Mouse (Mus musculus): ENCODE measurements around the gene Wapl.
A peak's percentile ranks its signal among the peaks of the same experiment; 100 is the strongest.

Wapl gene

DNA sequence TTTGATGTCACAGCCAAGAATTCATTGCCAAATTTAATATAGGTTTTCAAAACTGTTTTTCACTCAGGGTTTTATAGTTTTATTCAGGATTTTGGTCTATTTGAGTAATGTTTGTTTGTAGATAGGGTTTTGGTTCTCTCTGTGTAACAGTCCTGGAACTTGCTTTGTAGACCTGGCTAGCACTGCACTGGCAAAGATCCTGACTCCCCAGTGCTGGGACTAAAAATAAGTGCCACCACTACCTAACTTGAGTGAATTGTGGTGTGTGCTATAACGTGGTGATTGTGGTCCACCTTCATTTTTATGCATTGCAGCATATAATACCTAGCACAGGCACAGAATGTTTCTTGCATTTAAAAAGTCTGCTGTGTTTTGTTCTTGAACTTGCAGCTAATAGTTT is 23.6 kb downstream of the Wapl start:
- no peak for DNase-seq (ENCODE audit: low read depth, low spot score)

DNA sequence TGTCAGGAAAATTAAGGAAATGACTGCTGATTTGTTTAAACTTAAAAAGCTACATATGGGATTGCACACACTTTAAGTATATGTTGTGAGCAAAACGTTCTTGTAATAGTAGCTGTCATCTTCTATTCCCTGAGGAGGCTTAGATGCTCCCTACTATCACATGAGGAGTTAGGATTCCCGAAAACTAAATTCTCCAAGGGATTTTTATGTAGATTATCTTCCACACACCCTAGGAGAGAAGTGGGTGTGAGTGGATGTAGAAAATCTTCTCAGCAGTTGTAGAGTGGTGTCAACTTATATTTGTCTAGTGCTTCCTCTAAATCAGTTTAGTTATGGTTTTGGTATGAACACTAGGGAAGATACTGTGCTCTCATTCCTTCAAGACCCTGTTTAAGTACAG is 36.5 kb downstream of the Wapl start:
- no peak for DNase-seq (ENCODE audit: low read depth, low spot score)

DNA sequence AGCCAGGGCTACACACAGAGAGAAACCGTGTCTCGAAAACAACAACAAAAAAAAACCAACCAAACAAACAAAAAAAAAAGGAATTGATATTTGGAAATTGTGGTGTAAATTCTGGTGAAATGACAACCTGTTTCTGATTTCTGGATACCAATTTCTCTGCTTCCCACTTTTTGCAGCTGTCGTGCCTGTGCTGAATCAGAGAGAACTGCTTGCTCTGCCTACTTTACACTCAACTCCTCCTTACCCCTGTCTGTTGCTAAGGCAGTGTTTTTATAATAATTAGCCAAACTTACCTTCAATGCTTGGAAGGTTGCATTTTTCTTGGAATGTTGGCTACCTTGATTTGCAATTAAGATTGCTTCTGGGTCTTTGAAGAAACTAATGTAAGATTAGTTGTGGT is 38.3 kb downstream of the Wapl start:
- no peak for DNase-seq (ENCODE audit: low read depth, low spot score)

DNA sequence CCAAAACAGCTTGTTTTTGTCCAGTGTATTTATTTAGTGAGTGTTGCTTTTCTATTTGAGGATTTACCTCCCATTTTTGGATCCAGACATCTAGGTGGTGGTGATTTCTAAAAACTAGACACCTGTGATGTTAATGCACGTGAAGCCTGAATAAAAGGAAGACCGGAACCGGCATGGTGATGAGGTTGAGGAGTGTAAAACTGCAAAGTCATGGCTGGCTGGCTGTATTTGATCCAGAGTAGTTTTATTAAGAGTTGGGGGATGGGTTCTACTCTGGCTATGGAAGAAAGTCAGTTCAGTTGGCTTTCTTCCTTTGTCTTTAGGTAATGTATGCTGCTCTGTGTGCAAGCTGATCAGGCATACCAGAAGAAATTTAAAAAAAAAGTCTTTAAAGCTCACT is 39.1 kb downstream of the Wapl start:
- DNase-seq (ENCODE audit: low read depth, low spot score): peak; percentile 36

DNA sequence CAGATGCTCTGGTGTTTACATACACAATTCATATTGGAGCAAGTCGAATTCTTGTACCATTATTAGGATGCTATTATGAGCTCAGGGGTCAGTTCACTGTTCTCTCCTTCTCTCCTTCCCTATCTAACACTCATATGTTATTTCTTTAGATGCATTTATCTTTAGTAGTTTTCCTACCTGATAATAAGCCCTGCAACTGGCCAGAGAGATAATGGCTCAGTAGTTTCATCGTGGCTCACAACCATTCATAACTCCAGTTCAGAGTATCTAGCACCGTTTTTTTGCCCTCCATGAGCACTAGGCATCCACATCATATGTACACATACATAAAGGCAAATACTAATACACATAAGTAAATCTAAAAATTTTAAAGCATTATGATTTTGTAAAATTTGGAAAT is 44.4 kb downstream of the Wapl start:
- no peak for DNase-seq (ENCODE audit: low read depth, low spot score)

DNA sequence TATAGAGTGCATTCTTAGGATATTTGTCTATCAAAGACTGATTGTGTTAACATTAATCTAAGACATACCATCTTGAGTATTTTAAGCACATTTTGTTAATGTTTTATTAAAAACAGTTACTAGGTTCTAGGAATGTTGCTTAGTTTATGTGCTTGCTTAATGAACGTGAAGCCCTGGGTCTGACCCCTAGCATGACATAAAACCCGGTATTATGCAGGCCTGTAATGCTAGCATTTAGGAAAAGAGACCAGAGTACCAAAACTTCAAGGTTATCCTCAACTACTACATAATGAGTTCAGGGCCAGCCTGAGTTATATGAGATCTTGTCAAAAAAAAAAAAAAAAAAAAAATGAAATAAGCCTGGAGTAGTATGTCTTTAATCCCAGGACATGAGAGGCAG is 54.0 kb downstream of the Wapl start:
- no peak for DNase-seq (ENCODE audit: low read depth, low spot score)

DNA sequence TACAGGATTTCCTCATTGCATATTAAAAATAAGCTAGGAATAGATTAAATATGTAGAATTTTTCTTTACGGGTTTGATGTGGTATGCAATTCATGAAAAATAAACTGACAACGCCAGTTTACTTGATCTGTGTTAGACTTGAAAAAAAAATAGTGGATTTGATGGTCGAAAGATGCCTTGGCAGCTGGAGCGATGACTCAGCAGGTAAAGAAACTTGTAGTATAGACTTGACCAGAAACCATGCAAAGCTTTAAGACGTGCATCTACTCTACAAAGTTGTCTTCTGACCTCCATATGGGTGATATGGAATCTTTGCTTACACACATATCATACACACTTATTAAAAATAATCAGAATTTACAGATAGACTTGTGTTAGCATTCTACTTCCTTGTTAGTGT is 61.7 kb downstream of the Wapl start:
- DNase-seq (ENCODE audit: low read depth, low spot score): no peak

DNA sequence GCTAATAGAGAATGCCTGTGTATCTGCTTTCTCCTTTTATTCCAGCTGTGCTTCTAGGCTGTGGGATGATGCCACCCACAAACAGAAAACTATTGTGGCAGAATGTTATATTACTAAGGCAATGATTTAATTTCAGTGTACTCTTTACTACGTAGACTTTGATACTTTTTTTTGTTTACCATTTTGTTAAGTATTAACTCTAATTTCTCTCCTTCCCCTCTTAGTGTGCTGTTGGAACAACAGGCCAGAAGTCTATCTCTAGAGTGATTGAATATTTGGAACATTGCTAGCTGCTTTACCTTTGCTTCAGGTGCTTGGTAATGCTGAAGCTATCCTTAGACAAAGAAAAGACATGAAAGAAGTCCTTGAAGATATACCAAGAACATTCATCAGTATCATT is 71.7 kb downstream of the Wapl start:
- DNase-seq (ENCODE audit: low read depth, low spot score): no peak

DNA sequence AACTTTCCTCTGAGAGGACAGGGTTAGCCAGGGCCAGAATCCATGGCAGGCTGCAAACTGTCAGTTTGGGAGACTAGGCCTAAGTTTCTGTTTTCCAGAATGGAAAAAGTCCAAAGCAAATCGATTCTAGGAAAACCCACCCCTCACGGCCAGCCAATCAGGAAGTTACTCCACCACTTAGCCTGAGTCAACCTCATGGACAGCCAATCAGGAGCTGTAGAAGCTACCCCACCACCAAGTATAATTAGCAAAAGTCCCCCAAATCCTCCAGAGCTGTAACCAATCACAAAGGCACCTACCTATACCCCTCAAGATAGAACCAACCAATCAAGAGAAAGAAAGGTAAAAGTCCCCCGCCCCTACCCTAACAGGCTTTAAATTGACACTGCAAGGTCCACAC is 82.0 kb downstream of the Wapl start:
- DNase-seq (ENCODE audit: low read depth, low spot score): no peak

DNA sequence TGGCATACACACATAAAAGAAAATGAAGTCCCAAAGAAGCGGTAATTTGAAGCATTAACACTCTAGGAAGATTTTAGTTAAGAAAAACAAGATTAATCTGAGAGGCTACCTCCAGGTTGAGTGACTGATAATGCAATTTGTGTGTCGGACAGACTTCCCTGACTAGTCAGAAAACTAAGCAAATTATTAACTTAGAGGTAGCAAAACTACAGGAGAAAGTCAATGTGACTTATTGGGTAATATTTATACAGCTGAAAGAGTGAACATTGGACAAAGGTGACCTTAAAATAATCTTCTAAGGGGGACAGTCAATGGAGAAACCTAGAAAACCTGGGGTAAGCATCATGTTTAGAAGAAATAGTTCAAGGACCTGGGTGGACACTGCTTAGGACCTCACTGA is 86.2 kb downstream of the Wapl start:
- DNase-seq (ENCODE audit: low read depth, low spot score): no peak

DNA sequence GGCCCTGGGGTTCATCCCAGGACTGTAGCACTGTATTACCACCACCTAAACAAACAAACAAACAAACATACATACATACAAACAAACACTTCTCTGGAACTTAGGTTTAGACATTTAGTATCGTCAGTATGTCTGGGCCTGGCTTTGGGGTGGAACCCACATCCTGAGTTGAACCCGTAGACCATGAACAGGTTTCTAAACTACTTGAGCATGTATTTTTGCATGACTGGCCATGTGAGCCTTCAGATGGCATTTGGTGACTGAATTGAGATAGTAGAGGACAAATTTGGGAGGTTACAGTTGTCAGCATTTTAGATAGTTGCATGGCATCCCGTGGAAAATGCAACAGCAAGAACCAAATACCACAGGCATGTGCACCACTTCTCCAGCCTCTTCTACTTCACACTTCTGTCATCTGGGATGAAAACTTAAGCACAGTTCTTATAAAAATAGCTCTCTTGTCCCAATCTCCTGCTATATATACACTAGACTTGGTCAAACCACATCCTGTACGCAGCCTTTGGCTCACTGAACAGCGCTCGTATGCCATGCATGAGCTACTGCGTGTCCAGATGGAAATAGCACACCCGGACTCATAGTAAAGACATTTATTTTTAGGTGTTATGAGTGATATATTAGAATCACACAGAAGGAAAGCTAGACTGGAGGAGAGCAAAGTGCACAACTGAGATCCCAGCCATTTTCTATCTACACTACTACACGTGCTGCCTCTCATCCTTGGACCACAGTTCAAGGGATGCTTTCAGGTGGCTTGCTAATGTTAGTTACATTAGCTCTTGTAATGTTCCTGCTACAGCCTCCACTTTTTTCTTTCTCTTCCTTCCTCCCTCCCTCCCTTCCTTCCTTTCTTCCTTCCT is 87.6 kb downstream of the Wapl start:
- DNase-seq (ENCODE audit: low read depth, low spot score): no peak

DNA sequence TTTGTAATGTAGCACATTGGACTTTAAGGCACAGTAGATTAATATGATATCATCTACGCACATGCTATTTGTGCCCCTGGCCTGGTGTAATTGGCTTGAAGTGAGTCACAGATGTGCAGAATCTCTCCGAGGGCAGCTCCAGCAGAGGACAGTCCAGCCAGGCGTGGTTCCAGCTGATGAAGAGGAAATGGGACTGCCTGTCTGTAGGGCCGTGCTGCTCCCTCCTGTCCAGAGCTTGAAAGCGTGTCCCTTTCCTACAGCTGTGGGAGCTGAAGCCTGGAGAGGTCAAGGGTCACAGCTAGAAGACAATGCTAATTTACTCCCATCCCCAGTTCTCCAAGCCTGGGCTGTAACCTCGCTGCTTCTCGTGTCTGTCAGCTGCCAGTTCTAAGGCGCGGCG is 89.0 kb downstream of the Wapl start:
- DNase-seq (ENCODE audit: low read depth, low spot score): no peak

DNA sequence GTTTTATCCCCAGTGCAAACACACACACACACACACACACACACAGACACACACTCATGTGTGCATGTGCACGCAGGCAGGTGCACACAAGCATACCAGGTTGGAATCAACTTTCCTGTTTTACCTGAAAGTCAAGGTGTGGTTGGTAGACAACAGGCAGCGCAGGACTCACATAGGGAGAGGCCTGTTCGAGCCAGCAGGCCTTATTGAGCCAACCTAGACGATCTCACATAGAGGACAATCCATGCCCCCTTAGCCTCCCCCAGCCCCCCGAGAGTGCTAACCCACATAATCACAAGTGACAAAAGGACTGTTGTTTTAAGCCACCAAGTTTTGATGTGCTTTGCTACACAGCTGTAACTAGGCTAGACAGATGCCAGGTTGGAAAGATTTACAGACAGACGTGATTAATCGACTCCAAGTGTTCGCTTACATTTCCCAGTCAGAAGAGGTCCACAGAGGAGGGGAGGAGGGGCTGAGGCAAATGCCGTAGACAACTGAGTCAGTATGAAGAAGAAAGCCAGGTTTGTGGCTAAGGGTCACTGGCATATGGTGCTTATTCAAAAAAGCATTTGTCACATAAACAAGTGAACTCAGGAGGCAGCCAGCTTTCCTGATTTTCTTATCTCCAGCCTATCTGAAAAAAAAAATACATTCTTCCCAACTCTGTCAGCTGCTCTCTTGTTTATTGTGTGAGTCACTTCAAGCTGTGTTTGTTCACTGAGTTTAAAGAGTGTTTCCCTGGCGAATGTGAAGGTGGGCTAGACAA is 90.2 kb downstream of the Wapl start:
- no peak for DNase-seq (ENCODE audit: low read depth, low spot score)

DNA sequence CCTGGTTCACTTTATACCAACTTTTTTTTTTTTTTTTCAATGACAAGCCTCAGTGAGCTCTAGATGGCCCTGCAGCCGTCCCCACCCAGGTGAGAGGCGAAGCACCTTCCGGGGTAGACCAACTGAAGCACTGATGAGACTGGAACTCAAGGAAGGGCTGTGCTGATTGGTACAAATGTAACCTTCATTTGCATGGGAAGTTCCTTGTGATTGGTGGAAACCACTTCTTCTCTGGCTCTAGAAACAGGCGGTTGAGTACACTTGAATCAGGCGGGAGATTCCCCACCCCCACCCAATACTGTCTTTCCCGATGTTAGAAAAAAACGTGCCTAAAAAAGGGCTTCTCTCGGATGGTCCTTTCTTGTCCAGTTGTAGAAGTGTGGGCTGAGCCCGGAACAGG is 91.2 kb downstream of the Wapl start:
- no peak for DNase-seq (ENCODE audit: low read depth, low spot score)

DNA sequence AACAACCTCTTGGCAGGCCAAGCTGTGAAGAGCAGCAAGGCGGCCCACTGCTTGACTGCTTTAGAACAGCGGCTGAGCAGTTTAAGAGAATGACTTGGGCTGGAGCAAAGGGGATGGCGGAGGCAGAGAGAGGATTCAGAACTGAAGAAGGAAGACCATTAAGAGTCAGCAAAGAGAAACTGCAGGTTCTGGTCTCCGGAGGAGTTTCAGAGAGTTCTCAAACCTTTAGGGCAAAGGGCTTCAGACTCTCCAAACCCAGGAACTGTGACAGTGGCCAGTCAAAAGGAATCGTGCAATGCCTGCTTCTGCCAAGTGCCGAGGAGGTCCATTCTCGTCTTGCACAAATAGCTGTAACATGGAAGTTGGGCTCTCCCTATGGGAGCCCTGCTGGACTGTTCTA is 91.7 kb downstream of the Wapl start:
- no peak for DNase-seq (ENCODE audit: low read depth, low spot score)

DNA sequence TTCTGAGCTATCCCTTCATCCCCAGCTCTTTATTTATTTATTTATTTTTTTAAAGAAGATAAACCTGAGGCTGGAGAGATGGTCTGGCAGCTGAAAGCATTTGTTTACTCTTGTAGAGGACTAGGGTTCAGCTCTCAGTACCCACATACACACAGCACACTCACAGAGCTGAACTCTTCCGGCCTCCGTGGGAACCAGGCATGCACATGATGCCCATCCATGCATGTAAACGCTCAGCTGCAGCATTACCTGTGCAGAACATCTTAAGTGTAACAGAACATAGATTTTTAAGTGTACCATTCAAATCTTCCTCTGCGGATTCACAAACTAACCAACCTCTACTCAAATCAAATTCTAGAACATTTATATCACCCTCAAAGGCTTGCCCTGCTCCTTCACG is 92.5 kb downstream of the Wapl start:
- no peak for DNase-seq (ENCODE audit: low read depth, low spot score)

DNA sequence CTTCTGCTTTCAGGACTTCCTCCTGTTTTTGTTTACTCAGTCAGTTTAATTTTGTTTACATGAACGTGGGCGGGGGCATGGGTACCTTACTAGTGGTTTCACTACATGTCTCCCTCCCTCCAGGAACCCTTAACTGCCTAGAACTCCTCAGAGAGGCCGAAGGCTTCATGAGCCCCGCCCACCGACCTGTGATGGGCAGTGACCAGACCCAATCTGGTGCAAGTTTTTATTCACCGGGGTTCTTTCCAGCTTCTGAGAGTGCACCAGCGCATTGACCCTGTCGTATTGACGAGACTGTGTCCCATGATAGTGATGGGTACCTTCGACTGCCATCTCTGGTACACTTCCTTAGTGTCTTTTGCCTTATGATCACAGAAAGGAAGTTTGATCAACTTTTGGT is 94.6 kb downstream of the Wapl start:
- DNase-seq (ENCODE audit: low read depth, low spot score): peak; percentile 58

DNA sequence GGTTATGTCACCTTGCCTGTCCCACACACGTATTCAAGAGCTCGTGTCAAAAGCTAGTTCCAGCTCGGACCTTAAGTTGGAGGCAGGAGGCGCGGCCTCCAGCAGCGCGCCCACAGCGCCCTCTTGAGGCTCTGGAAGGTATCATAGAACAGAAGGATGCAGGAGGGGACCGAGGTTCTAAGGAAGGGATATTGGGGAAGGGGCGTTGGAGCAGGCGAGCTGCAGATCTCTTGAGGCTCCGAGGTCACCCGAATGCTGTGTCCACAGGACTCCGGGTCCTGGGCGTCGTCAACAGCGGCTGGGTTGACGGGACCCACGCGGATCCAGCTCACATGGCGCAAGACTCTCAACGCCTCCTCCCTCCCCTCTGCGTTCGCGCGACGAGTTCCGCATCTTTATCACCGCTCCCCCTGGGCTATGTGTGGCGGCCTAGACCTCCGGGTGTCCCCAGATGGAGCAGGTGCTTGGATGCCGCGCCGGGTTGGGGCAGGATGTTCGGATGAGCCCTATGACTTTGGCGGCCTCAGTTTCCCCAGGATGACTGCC is 95.4 kb downstream of the Wapl start:
- peak; percentile 76 for DNase-seq (ENCODE audit: low read depth, low spot score)

DNA sequence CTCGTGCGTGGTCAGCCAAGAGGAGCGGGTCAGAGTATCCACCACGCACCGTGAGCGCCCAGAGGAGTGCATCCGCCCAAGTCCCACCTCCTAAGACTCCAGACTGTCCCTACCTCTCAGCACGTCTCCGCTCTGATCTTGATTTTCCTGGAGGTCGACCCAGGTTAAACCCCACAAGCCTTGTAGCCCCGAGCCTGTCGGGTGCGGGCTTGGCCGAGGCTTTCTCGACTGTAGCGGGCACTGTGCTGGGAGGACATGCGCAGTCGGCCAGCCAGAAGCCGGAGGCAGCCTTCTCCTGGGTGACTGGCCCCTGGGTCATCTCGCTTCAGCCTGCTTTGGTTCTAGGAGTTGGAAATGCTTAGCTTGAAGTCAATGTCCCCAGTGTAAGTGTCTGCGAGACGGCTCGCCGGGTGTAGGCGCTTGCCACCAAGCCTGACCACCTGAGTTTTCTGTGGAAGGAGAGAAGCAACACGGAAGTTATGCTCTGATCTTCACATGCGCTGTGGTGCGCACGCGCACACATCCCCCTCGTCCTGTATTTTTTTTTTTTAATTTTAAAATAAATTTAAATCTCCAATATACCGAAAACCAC is 95.9 kb downstream of the Wapl start:
- DNase-seq (ENCODE audit: low read depth, low spot score): no peak

DNA sequence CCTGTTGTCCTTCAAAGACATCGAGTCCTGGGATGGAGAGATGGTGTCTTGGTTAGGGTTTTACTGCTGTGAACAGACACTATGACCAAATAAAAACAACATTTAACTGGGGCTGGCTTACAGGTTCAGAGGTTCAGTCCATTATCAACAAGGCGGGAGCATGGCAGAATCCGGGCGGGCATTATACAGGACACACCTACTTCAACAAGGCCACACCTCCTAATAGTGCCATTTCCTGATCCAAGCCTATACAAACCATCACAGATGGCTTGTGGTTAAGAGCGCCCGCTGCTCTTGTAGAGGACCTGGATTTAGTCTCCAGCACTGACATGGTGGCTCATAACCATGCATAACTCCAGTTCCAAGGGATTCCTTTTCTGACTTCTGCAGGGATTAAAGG is 96.7 kb downstream of the Wapl start:
- no peak for DNase-seq (ENCODE audit: low read depth, low spot score)

DNA sequence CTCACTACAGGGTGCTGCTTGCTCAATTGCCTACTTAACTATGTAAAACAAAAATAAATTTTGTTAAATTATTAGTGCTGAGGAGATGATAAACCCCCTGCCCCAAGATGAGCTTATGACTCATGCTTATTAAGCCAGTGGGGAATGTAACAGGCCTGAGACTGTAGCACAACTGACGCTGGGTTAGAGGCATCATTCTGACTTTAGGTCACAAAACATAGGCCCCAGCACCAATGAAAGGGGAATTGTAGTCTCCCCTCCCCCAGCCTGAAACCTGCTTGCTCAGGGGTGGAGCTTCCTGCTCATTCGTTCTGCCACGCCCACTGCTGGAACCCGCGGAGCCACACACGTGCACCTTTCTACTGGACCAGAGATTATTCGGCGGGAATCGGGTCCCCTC is 97.9 kb downstream of the Wapl start:
- no peak for DNase-seq (ENCODE audit: low read depth, low spot score)

DNA sequence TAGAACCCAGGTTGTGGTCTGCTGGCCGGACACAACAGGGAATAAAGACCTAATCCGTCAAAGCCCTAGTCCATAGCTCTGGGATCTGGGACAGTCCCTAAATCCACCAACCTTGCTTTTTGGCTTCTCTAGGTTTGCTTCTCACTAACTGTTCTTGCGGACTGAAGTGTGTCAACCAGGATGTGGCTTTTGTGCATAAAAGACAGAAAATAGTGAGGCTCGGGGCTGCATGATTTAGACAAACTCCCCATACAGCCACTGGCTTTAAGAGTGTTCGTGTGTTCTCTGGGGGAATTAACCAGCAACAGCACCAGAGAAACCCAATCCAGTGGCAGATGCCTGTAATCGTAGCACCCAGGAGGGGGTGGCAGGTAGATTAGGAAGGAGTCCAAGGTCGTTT is 98.4 kb downstream of the Wapl start:
- DNase-seq (ENCODE audit: low read depth, low spot score): no peak

DNA sequence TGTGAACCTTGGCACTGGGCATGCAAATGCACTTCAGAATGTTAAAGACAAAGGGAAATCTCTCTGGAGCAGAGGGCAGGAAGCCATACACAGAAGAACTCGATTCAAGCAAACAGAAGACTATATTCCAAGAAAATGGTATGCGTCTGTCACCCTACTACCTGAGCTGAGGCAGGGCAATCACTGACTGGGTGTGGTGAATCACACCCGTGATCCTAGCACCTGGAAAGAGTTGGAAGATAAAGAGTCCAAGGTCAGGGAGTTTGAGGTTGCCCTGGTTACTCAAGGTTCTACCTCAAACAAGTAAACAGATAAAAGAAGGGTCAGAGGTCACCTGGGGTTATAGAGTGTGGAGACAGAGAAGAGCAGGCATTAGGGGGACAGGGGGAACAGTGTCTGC is 100.0 kb downstream of the Wapl start:
- DNase-seq (ENCODE audit: low read depth, low spot score): no peak
